Mouse (Mus musculus) limb, embryonic 15.5 days (tissue): ENCODE measurements at regions not wholly inside any gene's neighbourhood (a gene's known extent, or its start where the extent isn't known, plus 50 kb on each side); places are given as distances from the start of the nearest gene placed in this dataset.

Experiments
- ATAC-seq: fragments of 200-750 bp; cut with Nextera tagmentation; 2 replicates; pipeline ENCODE4 v1.8.0; 2017; ENCODE audit warnings: low read depth, moderate TSS enrichment; ENCODE audit not compliant: insufficient number of reproducible peaks, low FRiP score, low TSS enrichment
- H3K27ac ChIP-seq: fragments of 300-500 bp; sonication (generic); 2 replicates; pipeline ENCODE4 v1.5.1; 2015; ENCODE audit warnings: moderate library complexity, mild to moderate bottlenecking, inconsistent platforms
- H3K27me3 ChIP-seq: fragments of 300-500 bp; sonication (generic); 2 replicates; pipeline ENCODE4 v1.6.1; 2015; ENCODE audit warnings: inconsistent platforms
- H3K36me3 ChIP-seq: fragments of 300-500 bp; sonication (generic); 2 replicates; pipeline ENCODE4 v1.6.1; 2015; ENCODE audit warnings: inconsistent platforms
- H3K4me1 ChIP-seq: fragments of 300-500 bp; sonication (generic); 2 replicates; pipeline ENCODE4 v1.6.1; 2015; ENCODE audit warnings: inconsistent platforms
- H3K4me2 ChIP-seq: fragments of 300-500 bp; sonication (generic); 2 replicates; pipeline ENCODE4 v1.6.1; 2015; ENCODE audit warnings: mild to moderate bottlenecking, inconsistent platforms
- H3K4me3 ChIP-seq: fragments of 300-500 bp; sonication (generic); 2 replicates; pipeline ENCODE4 v1.5.1; 2015; ENCODE audit warnings: mild to moderate bottlenecking, inconsistent platforms
- H3K9ac ChIP-seq: fragments of 300-500 bp; sonication (generic); 2 replicates; pipeline ENCODE4 v1.6.1; 2015; ENCODE audit warnings: inconsistent platforms
- H3K9me3 ChIP-seq: fragments of 300-500 bp; sonication (generic); 2 replicates; pipeline ENCODE4 v1.6.1; 2016; ENCODE audit warnings: inconsistent platforms
- WGBS: fragments of 180-500 bp; shearing (Covaris S2); methylation state at CpG from one replicate; pipeline ENCODE4 v1.1.7; 2015; 5-methylcytosine and 5-hydroxymethylcytosine counted together

GRCm38 (mm10) chr4:32188752-32189415 is 49.7 kb upstream of the Bach2 start:
- Histone ChIP-seq H3K27me3 (no peaks in the 10 kb centered on the region; the same call in 1 of the 2 replicates), H3K36me3 (no peaks in the 10 kb centered on the region), H3K4me3 (no peak overlapping the region), H3K9ac (no peak overlapping the region), H3K9me3 (no peaks in the 10 kb centered on the region), H3K4me1 (0 out of 2 replicates have a peak, but pooled peaks cover 2% of the 10 kb centered on the region), H3K4me2 (no peak overlapping the region), H3K27ac (no peak overlapping the region)
- 58% methylated on average over 8 of the region's 8 CpGs for WGBS
- ATAC-seq: no peak
